Mouse (Mus musculus) ovary, postnatal 36 days (tissue): ENCODE results near the gene Cbln3.

Source experiments
- DNase-seq: peaks from one replicate; pipeline ENCODE4 v3.0.0; 2022; ENCODE audit warnings: low spot score, mixed read lengths

Cbln3 gene

GRCm38 (mm10) chr14:55879623-55880022 is 4.6 kb downstream of the Cbln3 start:
- peak; percentile 71 for DNase-seq

GRCm38 (mm10) chr14:55878316-55878940 is 5.8 kb downstream of the Cbln3 start:
- DNase-seq: no peak

GRCm38 (mm10) chr14:55877469-55878315 is 6.5 kb downstream of the Cbln3 start:
- DNase-seq: no peak

- peak; percentile 74 for DNase-seq
Observed at GRCm38 (mm10) chr14:55873714-55874683, 10.2 kb downstream of the Cbln3 start.

DNA sequence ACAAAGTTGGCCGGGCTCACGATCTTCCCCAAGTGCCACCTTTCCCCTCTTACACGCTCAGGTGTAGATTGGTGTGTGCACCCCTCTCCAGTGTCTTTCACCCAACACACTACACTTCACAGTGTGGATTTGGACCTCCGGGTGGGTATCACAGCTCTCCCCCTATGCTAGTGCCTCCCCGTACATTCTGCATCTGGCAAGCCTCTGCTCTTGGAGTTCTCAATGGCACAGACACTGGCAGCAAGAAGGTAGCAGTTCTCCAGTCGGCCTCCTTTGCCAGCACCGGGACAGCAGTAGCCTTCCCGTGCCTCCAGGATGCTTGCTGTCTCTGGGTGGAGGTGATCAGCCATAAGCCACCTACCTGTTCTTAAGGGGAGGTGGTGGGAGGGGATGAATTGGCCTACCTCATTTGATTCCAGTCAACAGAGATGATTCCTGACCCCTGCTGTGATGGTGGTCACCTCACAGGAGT is 10.9 kb downstream of the Cbln3 start:
- no peak for DNase-seq

DNA sequence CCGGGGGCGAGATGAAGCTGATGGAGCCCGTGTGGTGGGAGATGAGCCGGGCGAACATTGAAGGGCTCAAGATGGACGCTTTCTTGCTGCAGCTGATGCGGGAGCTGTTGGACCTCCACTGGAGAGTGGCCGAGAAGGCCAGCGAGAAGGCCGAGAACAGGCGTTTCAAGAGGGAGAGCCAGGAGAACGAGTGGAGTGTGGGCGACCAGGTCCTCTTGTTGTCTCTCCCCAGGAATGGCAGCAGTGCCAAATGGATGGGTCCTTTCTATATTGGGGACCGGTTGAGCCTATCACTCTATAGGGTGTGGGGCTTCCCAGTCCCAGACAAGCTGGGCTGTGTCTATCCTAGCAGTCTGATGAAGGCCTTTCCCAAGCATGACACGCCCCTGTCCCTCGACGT is 11.6 kb downstream of the Cbln3 start:
- no peak for DNase-seq

DNA sequence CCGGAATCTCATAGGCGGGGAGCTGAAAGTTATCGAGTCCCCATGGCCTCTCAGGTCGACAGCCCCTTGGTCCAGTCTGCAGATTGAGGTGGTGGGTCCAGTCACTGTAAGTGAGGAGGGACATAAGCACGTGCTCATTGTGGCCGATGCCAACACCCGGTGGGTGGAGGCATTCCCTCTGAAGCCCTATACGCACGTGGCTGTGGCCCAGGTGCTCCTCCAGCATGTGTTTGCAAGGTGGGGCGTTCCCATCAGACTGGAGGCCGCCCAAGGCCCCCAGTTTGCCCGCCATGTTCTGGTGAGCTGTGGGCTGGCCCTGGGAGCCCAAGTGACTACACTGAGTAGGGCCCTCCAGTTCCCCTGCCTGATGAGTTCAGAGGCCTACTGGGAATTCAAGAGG is 12.2 kb downstream of the Cbln3 start:
- no peak for DNase-seq

DNA sequence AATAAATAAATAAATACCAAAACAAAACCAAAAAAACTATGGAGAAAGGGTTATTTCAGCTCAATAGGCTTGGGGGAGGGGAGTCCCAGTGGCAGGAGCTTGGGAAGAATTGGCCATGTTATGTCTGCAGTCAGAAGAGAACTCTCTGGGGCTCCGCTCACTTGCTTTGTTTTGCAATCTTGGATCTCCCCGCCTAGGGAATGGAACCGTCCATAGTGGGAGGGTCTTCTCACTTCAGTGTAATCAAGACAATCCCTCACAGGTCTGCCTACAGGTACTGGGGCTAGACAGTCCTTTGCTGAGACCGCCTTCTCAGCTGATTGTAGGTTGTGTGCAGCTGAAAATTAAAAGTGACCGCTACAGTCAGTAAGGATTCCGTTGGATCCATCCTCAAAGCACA is 14.7 kb downstream of the Cbln3 start:
- no peak for DNase-seq

GRCm38 (mm10) chr14:55868230-55869026 is 15.8 kb downstream of the Cbln3 start:
- no peak for DNase-seq

DNA sequence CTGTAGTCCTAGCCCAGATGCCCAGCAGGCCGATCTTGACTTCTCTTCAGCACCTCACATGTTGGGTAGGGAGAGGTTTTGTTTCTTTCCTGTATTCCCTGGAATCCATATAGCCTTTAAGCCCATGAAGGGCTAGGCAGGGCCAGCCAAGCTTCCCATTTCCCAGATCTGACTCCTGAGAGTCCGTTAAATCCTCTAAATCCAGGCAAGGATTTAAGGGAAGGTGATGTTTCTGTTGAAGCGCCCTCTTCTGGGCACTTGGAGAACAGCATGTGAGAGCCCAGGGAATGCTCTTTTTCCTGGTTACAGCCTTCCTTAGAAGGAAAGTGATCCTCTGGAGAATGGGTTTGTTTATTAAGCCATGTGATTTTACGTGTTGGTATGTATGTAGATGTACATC is 17.2 kb downstream of the Cbln3 start:
- DNase-seq: peak; percentile 49

- peak; percentile 69 for DNase-seq
Observed at GRCm38 (mm10) chr14:55863773-55864172, 20.4 kb downstream of the Cbln3 start.

GRCm38 (mm10) chr14:55862970-55863369 is 21.2 kb downstream of the Cbln3 start:
- DNase-seq: no peak

DNA sequence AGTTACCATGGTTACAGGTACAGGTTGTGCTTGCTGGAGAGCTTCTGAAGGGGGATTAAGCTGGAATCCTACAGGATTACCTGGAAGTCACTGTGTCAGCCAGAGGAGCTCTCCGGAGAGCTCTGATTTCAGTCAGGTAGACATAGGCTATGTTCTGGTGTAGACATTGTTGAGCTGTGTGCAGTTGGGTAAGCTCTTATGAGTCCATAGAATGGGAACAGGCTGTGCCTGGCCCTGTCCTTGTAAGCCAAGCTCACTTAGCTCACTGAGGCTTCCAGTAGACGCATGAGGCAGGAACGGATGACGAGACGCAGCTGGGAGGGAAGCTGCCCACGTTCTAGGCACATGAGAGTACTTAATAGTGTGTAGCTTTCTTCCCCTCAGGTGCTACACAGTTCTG is 22.0 kb downstream of the Cbln3 start:
- no peak for DNase-seq

DNA sequence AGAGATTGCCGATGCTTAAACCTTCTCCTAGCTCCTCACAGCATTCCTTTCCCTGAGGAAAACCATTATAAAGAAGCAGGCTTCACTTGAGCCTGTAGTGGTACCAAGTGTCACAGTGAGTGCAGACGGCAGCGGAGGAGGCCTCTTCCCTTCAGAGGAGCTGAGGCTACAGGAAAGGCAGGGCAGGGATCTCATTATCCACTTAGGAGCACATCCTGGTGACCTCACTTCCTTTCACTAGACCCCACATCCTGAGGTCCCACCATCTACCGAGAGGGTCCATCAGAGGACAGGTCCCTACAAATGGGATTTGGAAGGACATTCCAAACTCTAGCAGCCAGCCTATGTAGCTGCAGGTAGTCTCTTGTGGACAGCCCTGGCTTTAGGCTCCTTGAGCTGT is 26.6 kb downstream of the Cbln3 start:
- no peak for DNase-seq

DNA sequence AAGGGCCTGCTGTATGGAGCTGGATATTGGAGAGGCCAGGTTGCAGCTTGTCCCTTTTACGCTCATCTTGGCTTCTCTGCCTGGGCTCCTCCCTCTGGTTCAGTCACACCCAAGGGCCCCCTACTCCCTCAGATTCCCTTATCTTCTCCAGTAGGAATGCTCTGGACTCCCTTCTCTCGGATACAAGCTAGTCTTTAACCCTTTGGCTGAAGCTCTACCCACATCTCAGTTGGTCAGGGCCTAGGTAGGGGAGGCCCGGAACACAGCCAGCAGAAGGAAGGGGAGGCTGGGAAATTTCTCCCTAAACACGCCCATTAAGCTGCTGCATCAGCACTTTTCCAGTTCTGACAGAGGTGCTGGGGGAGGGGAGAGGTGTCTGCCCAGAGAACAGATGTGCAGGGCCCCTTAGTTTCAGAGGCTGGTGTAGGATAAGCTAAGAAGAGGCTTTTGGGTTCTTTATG is 29.1 kb downstream of the Cbln3 start:
- peak; percentile 31 for DNase-seq

DNA sequence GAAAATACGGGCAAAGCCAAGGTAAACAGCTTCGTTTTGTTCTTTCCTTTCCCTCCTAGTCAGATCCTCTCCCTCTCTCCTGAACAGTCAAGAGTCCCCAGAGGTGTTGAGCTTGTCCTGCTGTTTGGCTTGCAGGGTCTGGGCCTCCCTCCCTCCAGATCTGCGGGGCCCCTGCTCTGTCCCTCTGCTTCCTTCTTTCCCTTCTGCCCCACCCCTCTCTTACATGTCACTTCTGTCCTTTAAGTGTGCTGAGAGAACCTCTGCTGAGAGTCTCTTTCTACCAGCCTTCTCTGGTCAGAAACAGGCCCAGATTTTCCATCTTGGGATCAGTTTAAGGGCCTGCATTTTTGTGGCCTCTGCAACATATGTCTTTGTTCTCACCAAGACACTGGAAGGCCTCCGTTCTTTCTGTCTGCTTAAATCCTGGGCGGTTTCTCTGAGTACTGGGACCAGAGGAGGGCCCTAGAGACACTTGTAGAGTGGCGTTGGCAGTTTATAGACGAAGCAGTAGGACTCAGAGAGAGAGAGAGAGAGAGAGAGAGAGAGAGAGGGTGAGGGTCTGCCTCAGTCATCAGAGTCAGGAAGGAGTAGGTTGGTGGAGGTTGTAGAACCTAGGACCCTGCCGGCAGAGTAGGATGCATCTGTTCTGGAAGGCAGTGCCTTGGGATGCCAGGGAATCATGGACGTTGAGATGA is 29.6 kb downstream of the Cbln3 start:
- no peak for DNase-seq

DNA sequence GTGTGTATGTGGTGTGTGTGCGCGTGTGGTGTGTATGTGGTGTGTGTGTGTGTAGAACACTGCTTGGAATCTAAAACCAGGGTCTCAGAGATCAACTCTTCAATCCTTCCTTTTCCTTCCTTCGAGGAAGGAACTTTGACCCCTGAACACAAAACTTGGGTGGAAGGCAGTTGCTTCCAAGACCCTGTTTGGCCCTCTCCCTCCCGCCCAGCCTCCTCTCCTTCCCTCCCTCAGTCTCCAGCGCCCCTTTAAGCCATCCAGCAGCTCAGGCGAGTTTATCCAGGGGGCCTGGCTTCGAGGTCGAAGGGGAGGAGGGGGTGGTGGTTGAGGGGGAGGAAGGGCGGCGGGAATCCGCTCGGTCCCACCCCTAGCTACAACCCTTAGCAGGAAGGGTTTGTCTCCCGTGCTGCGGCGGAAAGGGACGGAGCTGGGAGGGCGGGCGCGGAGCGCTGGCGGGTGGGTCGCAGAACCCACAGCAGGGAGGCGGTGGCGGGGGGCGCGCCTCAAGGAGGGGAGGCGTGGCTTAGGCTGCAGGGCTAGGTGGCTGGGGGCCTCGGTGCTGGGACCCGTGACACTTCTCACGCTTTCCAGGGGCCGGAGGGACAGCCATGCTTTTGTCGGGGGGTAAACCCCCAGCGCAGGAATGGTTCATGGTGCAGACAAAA is 30.4 kb downstream of the Cbln3 start, which contains the start of gene Nynrin:
Nynrin (plus strand) TSS at position 390 of the 665 bp plus-strand sequence.
- DNase-seq: peak; percentile 74

DNA sequence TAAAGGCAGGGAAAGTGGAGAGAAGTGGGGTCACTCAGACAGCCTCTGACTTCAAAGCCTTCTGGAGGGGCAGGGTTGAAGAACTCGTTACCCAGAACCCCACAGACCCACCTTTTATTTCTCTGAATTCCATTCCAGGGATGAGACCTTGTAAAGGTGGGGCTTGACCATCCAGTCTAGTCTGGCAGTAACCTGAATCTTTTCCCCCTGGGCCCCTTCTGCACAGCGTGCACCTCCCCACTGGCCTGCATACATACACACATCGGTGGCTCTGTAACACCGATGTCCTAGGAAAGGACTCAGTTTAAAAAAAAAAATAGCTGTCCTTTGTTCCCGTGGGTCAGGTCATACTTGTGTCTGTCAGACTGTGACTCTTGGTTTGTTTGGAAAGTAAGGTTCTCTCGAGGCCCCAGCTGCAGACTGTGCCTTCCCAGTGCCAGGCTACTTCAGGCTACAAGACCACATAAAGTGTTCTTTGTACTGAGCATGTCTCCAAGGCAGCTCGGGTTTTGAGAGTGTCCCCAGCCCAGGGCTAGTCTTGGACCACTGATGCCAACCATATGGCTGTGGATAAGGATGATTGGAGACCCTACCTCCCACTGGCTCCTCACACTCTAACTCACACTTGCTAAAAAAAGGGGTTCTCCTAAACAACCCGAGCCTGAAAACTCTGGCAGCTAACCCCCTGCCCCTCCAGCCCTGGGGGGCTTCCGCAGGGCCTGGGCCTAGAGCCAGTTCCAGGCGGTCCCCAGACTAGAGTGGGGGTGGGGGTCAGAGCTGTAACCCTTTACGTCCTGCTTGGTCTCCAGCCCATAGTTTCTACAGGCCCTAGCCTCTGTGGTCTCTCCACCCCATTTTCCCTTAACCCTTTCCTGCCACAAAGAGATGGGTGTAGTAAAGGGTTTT is 31.3 kb downstream of the Cbln3 start:
- no peak for DNase-seq

- DNase-seq: no peak
Observed at GRCm38 (mm10) chr14:55850885-55851284, 33.3 kb downstream of the Cbln3 start.
